Mouse (Mus musculus): ENCODE measurements at regions not wholly inside any gene's neighbourhood (a gene's known extent, or its start where the extent isn't known, plus 50 kb on each side); places are given as distances from the start of the nearest gene placed in this dataset.

DNA sequence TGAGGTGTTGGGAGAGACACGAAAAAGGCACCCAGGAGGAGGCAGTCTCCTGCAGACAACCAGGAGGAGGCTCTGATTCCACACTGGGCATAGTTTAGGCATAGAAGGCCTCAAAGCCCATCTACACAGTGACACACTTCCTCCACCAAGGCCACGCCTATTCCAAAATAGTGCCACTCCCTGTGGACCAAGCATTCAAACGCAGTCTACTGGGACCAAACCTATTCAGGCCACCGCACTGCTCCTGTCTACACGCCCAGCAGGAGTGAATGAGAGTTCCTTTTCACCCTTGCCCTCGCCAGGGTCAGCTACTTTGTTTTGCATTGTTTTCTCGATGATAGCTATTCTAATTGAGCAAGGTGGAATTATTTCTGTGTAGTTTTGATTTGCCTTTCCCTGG is 127.7 kb downstream of the Nuak1 start:
- Histone ChIP-seq H3K4me3 (ENCODE audit: extremely low read depth, insufficient read depth, insufficient read length) (no peak overlapping the region), H3K27me3 (ENCODE audit: control insufficient read depth, insufficient read depth, low read length) (no peaks in the 10 kb centered on the region), H3K36me3 (ENCODE audit: control insufficient read depth, insufficient read depth, low read length) (no peaks in the 10 kb centered on the region), H3K4me1 (ENCODE audit: control insufficient read depth, insufficient read depth, insufficient read length) (no peaks in the 10 kb centered on the region), H3K27ac (ENCODE audit: insufficient read depth, low read length) (no peak overlapping the region)
- TF ChIP-seq POLR2A (IDR thresholded peaks at IDR 0.05; ENCODE audit: low read depth, low read length) (no peak), CTCF (IDR thresholded peaks at IDR 0.05; ENCODE audit: extremely low read depth, insufficient read depth, insufficient read length, insufficient replicate concordance) (no peak)
- 81% methylated on average over 7 of the region's 7 CpGs for WGBS
- DNase-seq (ENCODE audit: low read depth in 1 of 2, low spot score in 2 of 2): no peak

DNA sequence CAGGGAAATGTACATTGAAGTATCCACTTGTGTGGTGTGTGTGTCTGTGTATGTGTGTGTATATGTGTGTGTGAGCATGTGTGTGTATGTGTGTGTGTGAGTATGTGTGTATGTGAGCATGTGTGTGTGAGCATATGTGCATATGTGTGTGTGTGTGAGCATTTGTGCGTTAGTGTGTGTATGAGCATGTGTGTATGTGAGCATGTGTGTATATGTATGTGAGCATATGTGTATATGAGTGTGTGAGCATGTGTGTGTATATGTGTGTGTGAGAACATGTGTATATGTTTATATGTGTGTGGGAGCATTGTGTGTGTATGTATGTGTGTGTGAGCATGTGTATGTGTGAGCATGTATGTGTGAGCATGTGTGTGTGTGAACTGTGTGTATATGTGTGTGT is 123.5 kb downstream of the Nuak1 start:
- WGBS: 91% methylated on average over 1 of the region's 1 CpGs
- H3K36me3 ChIP-seq (ENCODE audit: control insufficient read depth, insufficient read depth, low read length): no peaks in the 10 kb centered on the region
- H3K27me3 ChIP-seq (ENCODE audit: control insufficient read depth, insufficient read depth, low read length): no peaks in the 10 kb centered on the region
- no peaks in the 10 kb centered on the region for H3K4me1 ChIP-seq (ENCODE audit: control insufficient read depth, insufficient read depth, insufficient read length)
- no peak overlapping the region for H3K27ac ChIP-seq (ENCODE audit: insufficient read depth, low read length)
- H3K4me3 ChIP-seq (ENCODE audit: extremely low read depth, insufficient read depth, insufficient read length): no peak overlapping the region
- DNase-seq (ENCODE audit: low read depth in 1 of 2, low spot score in 2 of 2): no peak
- TF ChIP-seq CTCF (IDR thresholded peaks at IDR 0.05; ENCODE audit: extremely low read depth, insufficient read depth, insufficient read length, insufficient replicate concordance): no peak
- no peak for TF ChIP-seq POLR2A (IDR thresholded peaks at IDR 0.05; ENCODE audit: low read depth, low read length)

DNA sequence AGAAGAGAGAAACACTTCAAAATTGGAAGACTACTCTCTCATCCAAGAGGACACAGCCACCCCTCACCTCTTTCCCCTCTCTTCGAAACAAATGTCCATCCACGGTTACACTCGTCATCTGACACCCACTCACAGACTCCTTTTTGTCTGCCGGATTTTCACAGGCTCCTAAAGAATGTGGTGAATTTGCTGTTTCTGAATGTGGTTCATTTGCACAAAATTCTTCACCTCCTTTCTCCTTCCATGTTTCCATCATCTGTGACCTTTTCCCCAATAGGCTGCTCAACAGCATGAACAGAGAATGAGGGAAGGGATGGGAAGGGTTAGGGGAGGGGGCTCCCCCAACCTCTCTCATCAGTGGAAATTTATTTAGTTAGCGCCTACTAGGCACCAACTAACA is 122.4 kb downstream of the Nuak1 start:
- TF ChIP-seq POLR2A (IDR thresholded peaks at IDR 0.05; ENCODE audit: low read depth, low read length) (no peak), CTCF (IDR thresholded peaks at IDR 0.05; ENCODE audit: extremely low read depth, insufficient read depth, insufficient read length, insufficient replicate concordance) (no peak)

More for the DNA sequence above, 122.4 kb downstream of the Nuak1 start:
- Histone ChIP-seq H3K36me3 (ENCODE audit: control insufficient read depth, insufficient read depth, low read length) (no peaks in the 10 kb centered on the region), H3K4me3 (ENCODE audit: extremely low read depth, insufficient read depth, insufficient read length) (no peak overlapping the region), H3K27me3 (ENCODE audit: control insufficient read depth, insufficient read depth, low read length) (no peaks in the 10 kb centered on the region), H3K27ac (ENCODE audit: insufficient read depth, low read length) (no peak overlapping the region), H3K4me1 (ENCODE audit: control insufficient read depth, insufficient read depth, insufficient read length) (no peaks in the 10 kb centered on the region)
- 89% methylated on average over 5 of the region's 5 CpGs for WGBS
- no peak for DNase-seq (ENCODE audit: low read depth in 1 of 2, low spot score in 2 of 2)

Measured in spleen, adult 2 months (tissue).